Mouse (Mus musculus): Measurements from ENCODE around the gene 1110059E24Rik.
"Not testable (repeated sequence)": the region's sequence is repeated elsewhere in the genome, so short reads cannot be mapped to it uniquely, and the experiment has no call there.

Gene 1110059E24Rik

DNA sequence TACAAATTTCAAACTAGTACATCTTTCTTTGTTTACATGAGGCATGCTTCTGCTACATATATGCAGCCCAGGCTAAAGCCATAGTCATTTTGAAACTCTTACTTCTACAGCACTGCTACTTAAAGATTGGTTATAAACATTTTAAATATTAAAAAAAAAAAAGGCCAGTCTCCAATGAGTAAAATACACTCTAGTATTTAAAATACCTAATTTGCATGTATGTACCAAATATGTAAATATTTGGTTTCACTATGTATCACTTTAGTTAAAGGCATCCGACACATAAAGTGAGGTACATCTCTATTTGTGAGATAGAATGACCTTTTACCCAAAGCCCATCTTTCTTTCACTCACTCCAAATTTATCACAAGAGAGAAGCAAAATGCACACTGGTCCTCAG is 23.7 kb downstream of the 1110059E24Rik start:
- in situ Hi-C loops (cut with MboI; ENCODE audit: unreplicated experiment in 2 of 2): loop anchor here in 1 of 2 experiments (25.0 kb wide), 1 partner anchor 1508 kb away; the partner anchor contains the start of gene Klf9

DNA sequence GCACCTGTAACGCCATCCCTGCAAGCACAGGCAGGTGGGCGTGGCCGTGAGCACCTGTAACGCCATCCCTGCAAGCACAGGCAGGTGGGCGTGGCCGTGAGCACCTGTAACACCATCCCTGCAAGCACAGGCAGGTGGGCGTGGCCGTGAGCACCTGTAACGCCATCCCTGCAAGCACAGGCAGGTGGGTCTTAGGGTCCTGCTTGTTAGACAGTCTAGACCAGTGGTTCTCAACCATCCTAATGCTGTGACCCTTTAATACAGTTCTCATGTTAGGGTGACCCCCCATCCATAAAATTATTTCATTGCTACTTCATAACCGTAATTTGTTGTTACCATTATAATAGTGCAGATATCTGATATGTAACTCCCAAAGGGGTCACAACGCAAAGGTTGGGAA is 24.3 kb downstream of the 1110059E24Rik start:
- in situ Hi-C loops (cut with MboI; ENCODE audit: unreplicated experiment in 2 of 2): loop anchor here in 1 of 2 experiments (25.0 kb wide), 1 partner anchor 1509 kb away; the partner anchor contains the start of gene Klf9

DNA sequence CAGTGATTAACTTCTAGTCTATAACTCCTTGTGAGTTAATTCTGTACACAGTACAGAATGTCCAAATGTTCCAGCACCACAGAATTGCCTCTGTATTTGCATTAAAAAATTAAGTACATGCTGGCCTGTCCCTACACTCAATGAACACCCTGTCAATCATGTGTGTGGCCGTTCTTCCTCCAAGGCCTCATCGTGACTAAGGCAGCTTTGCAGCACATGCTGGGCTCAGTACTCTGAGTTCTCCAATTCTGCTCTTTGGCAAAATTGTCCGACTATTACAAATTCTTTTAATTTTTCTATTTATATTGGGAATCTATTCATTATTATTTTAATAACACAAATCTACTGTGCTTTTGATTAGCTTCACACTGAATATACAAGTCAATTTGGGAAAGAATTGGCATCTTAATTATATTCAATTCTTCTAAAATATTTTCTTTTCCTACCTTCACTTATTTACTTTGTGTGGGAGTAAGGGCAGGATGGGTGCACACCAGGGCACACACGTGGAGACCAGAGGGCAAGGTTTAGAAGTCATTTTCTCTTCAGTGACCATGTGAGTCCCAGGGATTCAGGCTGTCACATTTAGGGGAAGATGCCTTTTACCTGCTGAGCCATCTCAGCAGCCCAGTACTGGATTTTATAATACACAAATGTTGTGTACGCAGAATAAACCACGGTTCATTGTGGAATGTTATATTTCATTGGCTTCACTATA is 26.3 kb downstream of the 1110059E24Rik start:
- in situ Hi-C loops (cut with MboI; ENCODE audit: unreplicated experiment in 2 of 2): loop anchor here in 1 of 2 experiments (25.0 kb wide), 1 partner anchor 1511 kb away; the partner anchor contains the start of gene Klf9

DNA sequence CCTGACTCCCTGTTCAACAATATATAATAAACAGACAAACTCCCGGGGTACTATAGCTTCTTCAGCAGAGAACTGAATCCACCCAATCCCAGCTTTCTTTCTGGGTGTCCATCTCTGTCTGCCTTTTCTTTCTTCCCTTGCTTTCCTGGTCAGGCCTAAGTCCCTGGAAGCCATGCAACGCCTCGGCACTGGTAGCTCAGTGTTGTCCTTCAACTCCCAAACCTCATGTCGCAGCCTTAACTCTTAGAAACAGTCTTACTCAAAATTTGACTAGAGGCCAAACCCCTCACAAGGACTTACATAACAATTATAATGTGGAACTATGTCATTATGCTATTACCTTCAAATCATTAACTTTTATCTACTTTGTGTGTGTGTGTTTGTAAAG is 28.6 kb downstream of the 1110059E24Rik start:
- in situ Hi-C loops (cut with MboI; ENCODE audit: unreplicated experiment in 2 of 2): loop anchor here in 1 of 2 experiments (25.0 kb wide), 1 partner anchor 1513 kb away; the partner anchor contains the start of gene Klf9

DNA sequence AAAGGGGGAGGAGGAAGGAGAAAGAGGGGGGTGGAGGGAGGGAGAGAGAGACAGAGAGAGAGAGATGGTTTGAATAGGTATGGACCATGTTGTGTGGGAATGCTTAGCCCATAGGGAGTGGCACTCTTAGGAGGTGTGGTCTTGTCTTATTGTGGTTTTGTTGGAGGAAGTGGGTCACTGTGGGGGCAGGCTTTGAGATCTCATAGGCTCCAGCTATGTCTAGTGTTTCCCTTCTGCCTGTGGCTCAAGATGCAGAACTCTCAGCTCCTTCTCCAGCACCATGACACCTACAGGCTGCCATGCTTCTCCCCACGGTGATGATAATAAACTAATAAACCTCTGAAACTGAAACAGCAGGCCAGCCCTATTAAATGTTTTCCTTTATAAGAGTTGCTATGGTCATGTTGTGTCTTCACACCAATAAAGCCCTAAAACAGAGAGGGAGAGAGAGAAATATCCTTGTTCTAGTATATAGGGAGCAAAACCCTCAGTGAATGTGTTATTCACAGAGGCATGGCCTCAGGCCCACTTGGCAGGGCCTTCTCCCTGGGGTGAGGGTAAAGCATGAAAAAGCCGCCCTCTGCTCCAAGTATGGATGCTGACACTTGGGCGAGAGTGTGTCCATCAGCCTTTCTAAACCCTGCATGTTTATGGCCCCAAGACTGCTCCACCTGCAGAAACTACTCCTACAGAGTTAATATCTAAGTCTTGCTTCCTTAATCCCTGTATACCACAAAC is 29.2 kb downstream of the 1110059E24Rik start:
- in situ Hi-C loops (cut with MboI; ENCODE audit: unreplicated experiment in 2 of 2): loop anchor here in 1 of 2 experiments (25.0 kb wide), 1 partner anchor 1514 kb away; the partner anchor contains the start of gene Klf9

DNA sequence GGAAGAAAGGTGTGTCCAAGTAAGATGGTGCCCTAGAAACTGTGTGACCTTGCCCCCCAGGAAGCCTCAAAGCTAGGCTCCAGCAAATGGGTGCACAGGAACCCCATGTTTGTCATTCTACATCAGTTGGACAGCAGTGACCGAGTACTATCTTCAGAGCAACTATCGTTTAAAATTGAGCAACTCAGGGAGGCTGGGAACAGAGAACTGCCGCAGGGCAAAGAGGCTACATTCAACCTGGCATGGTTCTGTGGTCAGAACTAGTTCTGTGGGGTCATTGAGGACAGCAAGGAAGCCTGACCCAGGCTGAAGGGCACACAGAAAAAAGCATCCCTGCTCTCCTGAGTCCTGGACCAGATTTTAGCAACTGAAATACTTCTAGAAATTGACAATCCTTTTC is 37.0 kb downstream of the 1110059E24Rik start:
- in situ Hi-C loops (cut with MboI; ENCODE audit: unreplicated experiment in 2 of 2): loop anchor here in 1 of 2 experiments (25.0 kb wide), 1 partner anchor 1522 kb away; the partner anchor contains the start of gene Klf9

DNA sequence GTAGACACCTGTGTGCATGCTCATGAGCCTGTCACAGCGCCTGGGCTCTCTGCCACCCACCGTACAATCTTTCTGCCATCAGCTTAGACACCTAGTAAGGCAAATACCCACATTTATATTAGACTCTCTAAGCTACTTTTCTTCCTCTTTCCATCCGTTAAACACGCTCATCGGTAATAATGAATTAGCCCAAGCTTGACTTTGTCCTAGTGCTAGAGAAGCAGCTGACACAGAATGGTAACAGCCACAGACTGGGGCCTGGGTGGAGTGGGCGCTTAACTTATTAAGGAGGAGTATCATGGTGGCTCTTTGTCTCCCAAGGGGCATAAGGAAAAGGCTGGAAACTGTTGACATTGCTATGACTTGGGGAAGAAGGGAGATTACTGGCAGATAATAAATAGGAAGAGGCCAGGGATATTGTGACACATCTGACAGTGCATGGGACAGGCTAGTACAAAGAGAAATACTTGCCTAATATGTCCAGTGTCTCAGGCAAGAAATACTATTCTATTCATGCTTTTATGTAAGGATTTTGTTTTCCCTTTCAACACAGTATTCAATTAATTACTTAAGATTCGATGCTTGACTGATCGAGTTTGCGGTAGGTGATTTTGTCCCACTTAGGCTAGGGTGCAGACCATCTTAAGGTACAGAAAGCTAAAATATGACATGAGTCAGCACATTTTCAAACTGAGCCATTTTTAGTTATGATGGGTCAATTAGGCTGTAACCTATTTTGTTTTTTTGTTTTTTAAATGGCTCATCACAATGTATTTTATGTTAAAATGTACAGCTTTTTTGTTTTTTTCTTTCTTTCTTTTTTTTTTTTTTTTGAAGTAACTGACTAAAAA is 40.8 kb downstream of the 1110059E24Rik start:
- in situ Hi-C loops (cut with MboI; ENCODE audit: unreplicated experiment in 2 of 2): loop anchor here in 1 of 2 experiments (25.0 kb wide), 1 partner anchor 1525 kb away; the partner anchor contains the start of gene Klf9

DNA sequence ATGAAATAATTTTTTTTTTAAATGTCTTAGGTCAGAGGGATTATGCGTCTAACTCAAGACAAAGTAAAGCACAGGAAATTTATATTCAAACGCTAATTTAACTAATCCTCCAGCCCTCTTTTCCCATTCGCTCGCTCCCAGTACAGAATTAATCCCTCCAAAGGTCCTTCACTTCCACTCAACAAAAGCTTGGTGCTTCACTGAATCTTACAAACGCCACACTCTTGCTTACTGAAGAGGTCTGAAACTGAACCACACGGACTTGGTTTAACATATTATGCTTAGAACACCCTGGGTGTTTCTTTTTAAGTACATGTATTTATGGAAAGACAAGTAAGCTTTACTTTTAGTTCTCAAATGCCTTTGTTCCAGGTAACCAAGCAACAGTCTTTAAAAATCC is 41.5 kb downstream of the 1110059E24Rik start:
- in situ Hi-C loops (cut with MboI; ENCODE audit: unreplicated experiment in 2 of 2): loop anchor here in 1 of 2 experiments (25.0 kb wide), 1 partner anchor 1526 kb away; the partner anchor contains the start of gene Klf9

DNA sequence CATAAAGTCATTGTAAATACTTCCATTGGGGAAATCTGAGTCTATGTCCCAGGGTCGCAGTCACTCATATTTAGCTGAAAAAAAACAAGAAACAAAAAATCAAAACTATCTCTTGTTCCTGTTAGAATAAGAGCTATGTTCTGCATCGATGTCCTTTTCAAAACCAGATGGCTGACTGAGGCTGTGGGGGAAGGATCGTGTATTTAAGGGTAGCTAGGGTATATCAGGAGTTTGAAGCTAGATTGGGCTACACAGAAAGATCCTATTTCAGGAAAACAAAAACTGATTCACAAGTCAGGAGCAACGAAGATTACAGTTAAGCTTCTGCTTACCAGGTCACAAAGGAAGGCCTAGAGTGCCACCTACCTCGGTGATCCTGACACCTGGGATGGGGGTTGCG is 42.5 kb downstream of the 1110059E24Rik start:
- in situ Hi-C loops (cut with MboI; ENCODE audit: unreplicated experiment in 2 of 2): loop anchor here in 1 of 2 experiments (25.0 kb wide), 1 partner anchor 1527 kb away; the partner anchor contains the start of gene Klf9

DNA sequence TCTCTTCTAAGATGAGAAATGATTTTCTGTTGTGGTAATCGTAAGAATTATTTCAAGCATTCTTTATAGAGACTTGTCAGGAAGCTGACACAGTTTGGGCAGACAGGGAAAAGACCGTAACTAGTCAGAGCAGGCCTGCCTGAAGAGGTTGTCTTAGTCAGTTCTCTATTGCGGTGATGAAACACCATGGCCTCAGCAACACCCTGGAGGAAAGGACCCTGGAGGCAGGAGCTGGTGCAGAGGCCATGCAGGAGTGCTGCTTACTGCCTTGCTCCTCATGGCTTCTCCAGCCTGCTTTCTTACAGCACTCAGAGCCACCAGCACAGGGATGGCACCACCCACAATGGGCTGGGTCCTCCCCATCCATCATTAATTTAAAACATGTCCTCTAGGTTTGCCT is 47.5 kb downstream of the 1110059E24Rik start:
- in situ Hi-C loops (cut with MboI; ENCODE audit: unreplicated experiment in 2 of 2): loop anchor here in 1 of 2 experiments (25.0 kb wide), 1 partner anchor 1532 kb away; the partner anchor contains the start of gene Klf9

DNA sequence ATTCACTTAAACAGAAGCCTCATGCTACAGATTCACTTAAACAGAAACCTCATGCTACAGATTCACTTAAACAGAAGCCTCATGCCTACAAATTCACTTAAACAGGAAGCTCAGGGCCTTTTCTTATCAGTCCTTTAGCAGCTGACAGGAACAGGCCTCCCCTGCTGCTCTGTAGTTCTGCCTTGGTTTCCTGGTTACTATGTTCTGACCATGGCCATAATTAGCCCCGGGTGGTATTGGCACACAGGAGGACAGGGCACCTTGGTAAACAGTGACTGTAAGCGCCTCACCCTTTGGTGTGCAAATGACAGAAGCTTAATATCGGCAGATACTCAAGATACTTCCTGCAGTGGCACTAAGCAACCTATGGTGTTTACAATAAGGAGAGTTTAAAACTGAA is 48.9 kb downstream of the 1110059E24Rik start:
- in situ Hi-C loops (cut with MboI; ENCODE audit: unreplicated experiment in 2 of 2): loop anchor here in 1 of 2 experiments (25.0 kb wide), 1 partner anchor 1533 kb away; the partner anchor contains the start of gene Klf9

DNA sequence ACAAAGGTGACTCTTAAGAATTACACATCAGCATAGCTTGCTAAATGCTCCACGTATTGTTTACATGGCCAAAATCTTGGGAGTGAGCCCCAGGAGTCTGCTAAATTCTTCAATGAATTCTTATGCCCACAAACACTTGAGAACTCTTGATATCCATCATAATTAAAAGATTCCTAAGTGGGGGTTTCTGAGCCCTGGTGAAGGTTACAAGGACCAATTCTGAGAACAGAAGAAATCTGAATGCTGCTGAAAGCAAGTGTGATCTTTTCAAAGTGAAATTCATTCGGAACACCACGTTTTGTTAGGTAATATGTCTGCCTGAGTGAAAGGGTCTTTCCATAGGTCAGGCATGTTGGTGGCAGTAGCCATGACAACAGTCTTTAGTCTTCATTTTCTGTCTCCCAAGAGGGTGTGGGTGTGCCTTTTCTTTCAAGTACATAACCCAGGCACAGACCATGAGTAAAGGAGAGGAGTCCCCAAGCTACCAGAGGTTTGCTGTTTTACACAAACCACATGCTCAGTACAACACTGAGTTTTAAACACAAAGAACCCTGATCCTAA is 51.2 kb downstream of the 1110059E24Rik start:
- in situ Hi-C loops (cut with MboI; ENCODE audit: unreplicated experiment in 2 of 2): loop anchor here in 1 of 2 experiments (25.0 kb wide), 1 partner anchor 1536 kb away; the partner anchor contains the start of gene Klf9

DNA sequence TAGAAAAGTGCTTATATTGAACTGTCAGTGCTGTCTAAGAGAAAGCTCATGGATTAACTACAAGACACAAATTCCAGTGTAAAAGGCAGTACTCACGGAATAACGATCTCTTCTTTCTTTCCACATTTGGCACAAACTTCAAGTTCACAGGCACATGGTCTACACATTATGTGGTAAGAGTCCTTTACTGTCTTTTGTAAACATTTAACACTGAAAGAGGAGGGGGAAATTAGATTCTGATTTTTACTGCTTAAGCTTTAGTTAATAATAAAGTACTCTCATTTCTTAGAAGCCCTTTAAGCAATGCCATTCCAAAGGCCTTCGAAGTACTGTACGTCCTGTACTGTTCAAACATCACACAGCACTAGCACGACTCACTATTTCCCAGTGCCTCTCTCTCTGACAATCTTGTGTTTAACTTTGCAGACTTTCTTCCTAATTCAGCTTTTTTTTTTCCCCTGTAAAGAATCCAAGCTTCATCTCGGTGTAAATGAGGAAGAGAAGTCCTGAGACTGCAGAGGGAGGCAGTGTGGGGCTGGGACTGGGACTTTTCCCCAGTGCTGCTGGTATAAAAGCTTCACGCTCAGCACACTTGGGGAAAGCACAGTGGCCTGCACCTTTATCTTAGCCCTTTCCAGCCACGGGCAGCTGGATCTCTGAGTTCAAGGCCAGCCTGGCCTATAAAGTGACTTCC is 54.0 kb downstream of the 1110059E24Rik start:
- in situ Hi-C loops (cut with MboI; ENCODE audit: unreplicated experiment in 2 of 2): no loop called here

DNA sequence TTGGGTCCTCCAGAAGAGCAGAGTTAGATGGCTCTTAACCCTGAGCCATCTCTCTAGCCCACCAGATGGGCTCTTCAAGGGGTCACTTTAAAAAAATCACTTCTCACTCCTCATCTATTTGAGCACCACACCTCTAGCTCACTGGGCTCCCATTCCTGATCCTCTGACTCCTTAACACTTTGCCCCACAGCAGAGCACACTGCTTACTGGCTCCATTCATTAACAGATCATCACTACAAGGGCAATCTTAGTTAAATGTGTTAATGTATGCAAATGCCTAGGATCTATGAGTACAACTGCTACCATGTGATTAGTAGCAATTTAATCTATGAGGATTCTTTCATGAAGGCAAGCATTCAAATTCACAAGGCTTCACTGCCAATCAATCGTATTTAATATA is 58.1 kb downstream of the 1110059E24Rik start:
- in situ Hi-C loops (cut with MboI; ENCODE audit: unreplicated experiment in 2 of 2): no loop called here

DNA sequence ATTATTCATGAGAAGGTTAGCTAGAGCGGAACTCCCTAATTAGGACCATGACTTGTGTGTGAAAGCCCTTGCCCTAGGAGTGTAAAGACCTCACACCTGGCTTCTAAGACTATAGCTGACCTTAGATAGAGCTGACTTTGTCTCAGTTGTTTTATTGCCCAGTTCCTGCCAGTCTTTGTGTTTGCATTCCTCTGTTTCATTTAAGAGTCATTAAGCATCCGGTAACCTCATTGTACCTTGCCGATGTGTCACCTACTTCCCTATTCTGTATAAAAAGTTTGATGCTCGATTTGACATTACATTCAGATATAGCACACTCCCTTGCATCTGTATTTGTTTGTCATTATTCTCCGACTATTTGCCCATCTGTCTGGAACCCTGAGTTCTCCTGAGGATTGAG is 60.6 kb downstream of the 1110059E24Rik start:
- in situ Hi-C loops (cut with MboI; ENCODE audit: unreplicated experiment in 2 of 2): not testable (repeated sequence)

DNA sequence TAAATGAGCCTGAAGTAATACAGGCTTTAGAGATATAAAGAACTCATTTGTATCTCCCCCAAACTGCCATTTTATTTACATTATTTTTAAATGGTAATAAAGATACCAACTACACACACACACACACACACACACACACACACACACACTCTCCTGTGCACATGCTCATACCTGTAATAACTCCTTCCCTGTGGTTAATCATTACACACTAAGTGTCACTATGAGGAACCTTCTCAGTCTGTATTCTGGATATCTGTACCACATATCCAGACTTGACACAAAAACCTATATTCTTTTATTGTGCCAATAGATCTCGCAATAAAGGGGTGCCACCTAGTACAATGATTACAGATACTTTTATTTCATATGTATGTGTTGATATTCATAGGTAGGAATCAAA is 62.9 kb downstream of the 1110059E24Rik start:
- in situ Hi-C loops (cut with MboI; ENCODE audit: unreplicated experiment in 2 of 2): no loop called here

DNA sequence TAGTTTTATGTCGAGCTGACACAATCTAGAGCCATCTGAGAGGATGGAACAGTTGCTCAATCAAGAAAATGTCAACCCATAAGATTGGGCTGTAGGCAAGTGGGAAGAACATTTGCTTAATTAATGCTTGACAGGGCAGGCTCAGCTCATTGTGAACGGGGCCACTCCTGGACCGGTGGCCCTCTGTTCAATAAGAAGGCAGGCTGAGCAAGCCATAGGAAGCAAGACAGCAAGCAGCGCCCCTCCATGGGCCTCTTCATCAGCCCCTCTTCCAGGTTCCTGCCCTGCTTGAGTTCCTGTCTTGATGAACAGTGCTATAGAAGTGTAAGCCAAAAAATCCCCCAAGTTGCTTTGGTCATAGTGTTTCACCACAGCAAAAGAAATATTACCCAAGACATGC is 65.2 kb downstream of the 1110059E24Rik start:
- in situ Hi-C loops (cut with MboI; ENCODE audit: unreplicated experiment in 2 of 2): no loop called here

DNA sequence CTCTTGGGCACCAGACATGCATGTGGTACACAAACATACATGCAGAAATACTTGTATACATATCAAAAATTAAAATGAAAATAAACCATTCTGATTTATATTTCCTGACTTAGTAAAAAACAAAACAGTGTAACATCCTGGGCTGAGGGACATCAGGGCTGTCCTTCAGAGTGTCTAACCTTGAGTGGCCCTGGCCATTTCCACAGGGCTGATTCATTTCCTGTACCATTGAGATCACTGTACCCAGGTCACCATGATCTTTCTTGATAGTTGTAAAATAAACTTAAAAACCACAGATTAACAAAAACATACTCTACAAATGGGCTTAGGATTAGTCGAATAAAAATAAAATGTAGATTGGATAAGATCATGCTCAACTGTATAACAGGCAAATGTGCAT is 66.2 kb downstream of the 1110059E24Rik start:
- in situ Hi-C loops (cut with MboI; ENCODE audit: unreplicated experiment in 2 of 2): no loop called here

DNA sequence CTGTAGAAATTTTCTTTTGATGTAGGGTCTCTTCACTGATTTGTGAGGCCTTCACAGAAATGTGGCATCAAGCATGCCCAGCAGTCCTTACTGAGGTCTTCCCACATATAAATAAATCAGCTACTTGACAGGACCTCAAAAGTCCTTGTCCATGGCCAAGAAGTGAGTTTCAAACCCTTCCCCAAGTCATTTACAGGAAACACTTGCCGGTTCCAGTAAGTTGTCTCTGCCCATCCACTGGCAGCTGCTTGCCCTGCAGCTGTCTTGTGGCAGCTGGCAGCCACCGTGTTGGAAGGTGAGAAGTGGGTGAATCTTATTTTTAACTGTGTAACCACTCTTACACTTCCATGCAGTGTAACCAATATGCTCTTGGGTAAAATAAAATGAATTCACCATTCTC is 66.9 kb downstream of the 1110059E24Rik start:
- in situ Hi-C loops (cut with MboI; ENCODE audit: unreplicated experiment in 2 of 2): no loop called here
